Mouse (Mus musculus) adrenal gland, postnatal 4 days (tissue): ENCODE data around the gene H2-Oa. TPM values are rescaled to one million over a fixed set of nuclear protein-coding genes. Genes with fewer than 3 reads are reported as not detected.

Experiments
- DNase-seq, 2 experiments: peaks; one replicate each; pipeline ENCODE4 v3.0.0; 2021 to 2022; ENCODE audit warnings: low spot score in 2 of 2, mixed read lengths in 2 of 2
- total RNA-seq, 2 experiments: library from RNA; stranded (reverse); gene quantifications; 2 replicates each; pipeline ENCODE4 v1.2.3; 2021

The H2-Oa gene
- total RNA-seq, 2 experiments from 2014 or later = 0.31 TPM; not detected in 1

GRCm38 (mm10) chr17:34121172-34121878 is 29.2 kb downstream of the H2-Oa start:
- DNase-seq = peak; percentile 47 to 75

- DNase-seq = peak; percentile 20 to 47
These were observed 29.7 kb downstream of the H2-Oa start for GRCm38 (mm10) chr17:34121879-34122187.

DNA sequence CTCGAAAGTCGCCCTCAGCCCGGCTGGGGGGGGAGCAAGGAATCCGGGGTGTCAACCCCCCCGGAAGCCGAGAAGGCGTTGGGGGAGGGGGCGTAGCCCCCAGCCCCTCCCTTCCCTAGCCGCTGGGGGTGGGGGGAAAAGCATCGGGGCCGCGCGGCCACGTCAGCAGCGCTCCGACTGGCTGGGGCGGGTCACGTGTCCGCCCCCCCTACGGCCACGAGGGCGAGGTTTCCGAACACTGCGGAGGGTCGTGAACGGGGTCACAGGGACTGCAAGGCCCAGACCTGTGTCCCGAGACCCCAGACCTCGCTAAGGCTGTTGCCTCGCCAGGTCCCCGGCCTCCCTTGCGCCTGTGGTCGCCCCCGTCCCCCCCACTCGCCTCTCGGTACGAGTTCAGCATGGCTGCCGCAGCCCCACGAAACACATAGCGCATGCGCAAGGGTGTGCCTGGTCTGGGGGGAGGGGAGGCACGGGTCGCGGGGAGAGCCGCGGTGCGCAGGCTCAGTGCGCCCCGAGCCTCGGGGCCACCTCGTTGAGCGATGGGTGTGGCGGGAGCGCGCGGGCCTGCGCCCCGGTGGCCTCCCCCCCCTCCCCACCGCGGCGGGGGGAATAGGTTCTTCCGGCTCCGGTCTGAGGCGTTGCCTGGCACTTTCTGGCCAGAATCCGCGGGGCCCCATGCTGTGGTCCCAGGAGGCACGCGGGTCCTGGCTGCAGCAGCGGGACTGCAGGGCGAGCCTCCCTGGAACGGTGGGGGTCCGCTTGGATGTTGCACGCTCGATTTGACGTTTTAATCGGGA is 30.2 kb downstream of the H2-Oa start, which contains the start of gene Brd2:
Gene Brd2 (minus strand): TSS at position 447 of the 797 bp plus-strand sequence.
- peak; percentile 98 for DNase-seq

GRCm38 (mm10) chr17:34123111-34123510 is 31.0 kb downstream of the H2-Oa start:
- no peak for DNase-seq

GRCm38 (mm10) chr17:34123518-34123917 is 31.4 kb downstream of the H2-Oa start:
- DNase-seq = no peak

GRCm38 (mm10) chr17:34124649-34125048 is 32.5 kb downstream of the H2-Oa start:
- DNase-seq = no peak

GRCm38 (mm10) chr17:34126826-34127420 is 34.8 kb downstream of the H2-Oa start:
- DNase-seq = no peak

DNA sequence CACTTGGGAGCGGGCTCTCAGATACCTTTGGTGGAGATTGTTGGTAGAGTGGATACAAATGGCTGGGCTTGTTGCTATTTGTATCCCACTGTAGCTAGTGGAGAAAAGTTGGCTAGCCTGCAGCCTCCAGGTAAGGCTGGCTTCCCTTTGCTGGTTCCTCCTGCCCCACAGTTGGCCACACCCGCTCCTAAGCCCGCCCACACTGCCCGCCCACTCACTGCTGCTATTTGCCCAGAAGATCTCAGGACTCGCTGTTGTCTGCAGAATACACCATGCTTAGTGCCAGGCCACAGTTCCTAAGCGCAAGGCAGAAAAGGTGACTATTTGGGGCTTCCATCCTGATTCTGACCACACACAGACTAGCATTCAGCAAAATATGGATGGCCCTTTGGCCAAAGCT is 35.3 kb downstream of the H2-Oa start:
- no peak for DNase-seq

DNA sequence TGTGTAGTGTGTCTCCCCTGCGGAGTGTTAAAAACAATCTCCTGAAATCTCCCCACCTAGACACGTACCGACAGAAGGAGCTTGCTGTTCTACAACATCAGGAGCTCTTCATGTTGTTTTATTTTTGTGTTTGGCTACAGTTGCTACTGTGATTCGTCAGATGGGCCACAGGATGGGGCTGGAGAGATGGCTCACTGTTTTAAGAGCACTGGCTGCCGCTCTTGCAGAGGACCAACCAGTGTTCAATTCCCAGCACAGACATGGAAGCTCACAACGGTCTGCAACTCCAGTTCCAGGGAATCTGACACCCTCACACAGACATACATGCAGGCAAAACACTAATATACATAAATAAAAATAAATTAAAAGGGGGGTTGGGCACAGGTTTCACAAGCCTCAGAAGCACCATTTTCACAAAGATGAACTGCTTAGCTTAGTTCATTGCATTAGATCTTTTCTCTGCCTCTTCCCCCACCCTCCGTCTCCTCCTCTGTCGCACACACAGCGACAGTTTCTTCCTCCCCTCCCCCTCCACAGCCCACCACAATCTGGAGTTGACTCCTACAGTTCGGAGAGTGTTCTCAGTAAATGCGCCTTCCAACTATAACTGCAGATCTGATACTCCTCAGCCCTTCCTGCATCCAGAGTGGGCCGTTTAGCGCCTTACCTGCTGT is 36.3 kb downstream of the H2-Oa start:
- DNase-seq = no peak

DNA sequence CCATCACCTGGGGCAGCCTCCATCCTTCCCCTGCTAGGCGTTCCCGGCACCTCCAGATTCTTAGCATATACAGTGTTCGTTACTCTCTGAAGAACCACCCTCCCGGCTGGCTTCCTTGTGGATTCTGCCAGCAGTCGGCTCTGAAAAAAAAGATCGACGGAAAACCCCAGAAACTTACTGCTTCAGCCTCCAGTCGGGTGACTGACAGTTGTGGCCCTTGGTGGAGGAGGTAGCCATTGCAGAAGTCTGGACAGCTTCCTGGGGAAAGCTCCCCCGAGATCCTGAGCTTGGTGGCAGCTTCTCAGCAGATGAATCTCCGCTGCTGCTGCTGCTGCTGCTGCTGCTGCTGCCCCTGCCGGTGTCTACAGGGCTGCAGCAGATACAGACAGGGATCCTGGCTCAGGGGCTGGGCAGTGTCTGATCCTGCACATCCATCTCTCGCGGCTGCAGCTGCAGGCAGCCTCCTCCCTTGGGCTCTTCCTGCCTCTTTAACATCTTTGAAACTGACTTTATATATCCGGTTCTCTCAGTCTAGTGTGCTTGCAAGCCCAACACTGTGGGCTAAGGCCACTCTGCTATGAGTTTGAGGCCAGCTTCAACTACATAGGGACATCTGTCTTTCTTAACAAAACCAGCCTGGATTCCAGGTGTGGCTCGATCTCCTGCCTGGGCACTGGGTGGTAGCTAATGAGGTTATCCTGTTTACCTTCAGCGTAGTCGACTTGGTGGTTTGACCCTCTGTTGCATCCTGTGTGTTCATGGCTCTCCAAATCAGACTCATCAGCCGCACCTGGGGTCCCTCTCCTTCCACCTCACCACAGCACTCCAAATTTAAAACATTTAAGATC is 37.0 kb downstream of the H2-Oa start:
- DNase-seq = no peak

GRCm38 (mm10) chr17:34130073-34130947 is 38.2 kb downstream of the H2-Oa start:
- DNase-seq = no peak

DNA sequence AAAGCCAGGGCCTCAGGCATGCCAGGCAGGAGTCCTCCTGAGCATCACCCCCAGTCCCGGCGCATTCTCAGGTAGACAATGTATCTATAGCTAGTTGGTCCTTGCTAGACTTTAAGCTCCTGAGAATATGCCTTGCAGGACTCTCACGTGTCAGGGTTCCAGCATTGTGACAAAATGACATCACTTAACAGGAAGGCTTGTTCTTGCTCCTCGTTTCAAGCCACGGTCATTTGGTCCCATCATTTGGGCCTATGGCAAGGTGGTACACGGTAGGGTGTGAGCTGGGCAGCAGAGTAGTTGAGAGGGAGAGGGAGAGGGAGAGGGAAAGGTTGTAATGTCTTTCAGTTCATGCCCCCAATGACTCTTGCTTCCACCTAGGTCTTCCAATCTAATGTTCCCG is 39.8 kb downstream of the H2-Oa start:
- no peak for DNase-seq

GRCm38 (mm10) chr17:34133289-34133688 is 41.1 kb downstream of the H2-Oa start:
- no peak for DNase-seq

DNA sequence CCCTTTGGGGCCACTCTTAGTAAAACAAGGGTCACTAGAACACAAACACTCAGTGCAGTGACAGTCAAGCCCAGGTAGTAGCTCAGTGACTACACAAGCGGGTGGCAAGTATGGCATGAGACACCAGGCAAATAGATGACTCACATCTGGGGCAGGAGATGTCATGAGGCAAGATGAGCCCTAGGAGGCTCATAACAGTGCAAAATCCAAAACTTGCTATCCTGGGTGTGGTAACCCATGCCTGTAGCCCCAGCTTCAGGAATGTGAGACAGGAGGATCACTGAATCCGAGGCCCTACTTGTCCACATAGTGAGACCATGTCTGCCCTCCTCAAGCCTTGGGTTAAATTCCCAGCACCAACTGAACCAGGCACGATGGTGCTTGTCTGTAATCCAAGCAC is 42.3 kb downstream of the H2-Oa start:
- no peak for DNase-seq

- peak; percentile 98 for DNase-seq
These were observed 43.4 kb downstream of the H2-Oa start for GRCm38 (mm10) chr17:34135297-34136224.

DNA sequence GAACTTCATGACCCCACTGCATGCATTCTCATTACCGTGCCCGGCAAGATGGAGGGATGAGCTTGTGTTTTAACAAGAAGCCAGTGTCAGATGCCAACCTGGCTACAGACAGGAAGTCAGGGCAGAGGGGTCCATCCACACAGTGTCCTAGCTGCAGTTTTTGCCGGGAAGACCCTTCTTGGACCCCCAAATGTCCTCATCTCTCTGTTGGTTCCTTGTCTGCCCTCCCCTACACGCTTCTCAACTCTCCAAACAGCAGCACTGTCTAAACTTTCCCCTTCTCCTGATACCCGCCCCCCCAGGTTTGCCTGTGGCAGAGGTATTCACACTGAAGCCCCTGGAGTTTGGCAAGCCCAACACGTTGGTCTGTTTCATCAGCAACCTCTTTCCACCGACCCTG is 45.5 kb downstream of the H2-Oa start:
- no peak for DNase-seq

GRCm38 (mm10) chr17:34138655-34139054 is 46.5 kb downstream of the H2-Oa start:
- DNase-seq = no peak

- no peak for DNase-seq
These were observed 47.3 kb downstream of the H2-Oa start for GRCm38 (mm10) chr17:34139416-34139815.

- DNase-seq = no peak
These were observed 48.1 kb downstream of the H2-Oa start for GRCm38 (mm10) chr17:34140240-34140639.
